Mouse (Mus musculus) heart, adult 9 months (tissue): ENCODE data around the gene Gm960.

Experiments used
- DNase-seq, 2 experiments: peaks; one replicate each; pipeline ENCODE4 v3.0.0; 2022; ENCODE audit warnings: low spot score in 2 of 2

Gene Gm960

GRCm38 (mm10) chr19:4698205-4698677 lies at the start of gene Gm960:
Gene Gm960 (minus strand): TSS chr19:4698668.
- peak; percentile 32 to 42 for DNase-seq

DNA sequence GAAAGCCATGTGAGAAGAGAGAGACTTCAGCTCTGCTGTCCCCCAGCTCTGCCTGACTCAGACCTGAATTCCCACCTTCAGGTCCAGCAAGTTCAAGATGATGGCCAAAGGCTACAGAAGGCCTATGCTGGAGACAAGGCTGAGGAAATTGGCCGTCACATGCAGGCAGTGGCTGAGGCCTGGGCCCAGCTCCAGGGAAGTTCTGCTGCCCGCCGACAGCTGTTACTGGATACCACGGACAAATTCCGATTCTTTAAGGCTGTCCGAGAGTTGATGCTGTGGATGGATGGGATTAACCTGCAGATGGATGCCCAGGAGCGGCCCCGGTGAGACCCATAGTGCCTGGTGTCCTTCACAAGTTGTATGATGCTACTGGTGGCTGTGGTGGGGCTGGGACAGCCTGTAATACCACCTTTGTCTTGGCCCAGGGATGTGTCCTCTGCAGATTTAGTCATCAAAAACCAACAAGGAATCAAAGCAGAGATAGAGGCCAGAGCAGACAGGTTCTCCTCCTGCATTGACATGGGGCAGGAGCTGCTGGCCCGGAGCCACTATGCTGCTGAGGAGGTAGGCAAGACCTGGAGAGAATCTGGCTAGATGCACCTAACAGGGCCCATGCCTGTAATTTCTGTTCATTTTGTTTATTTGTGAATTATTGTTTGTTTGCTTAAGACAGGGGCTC lies 49.3 kb upstream of the Gm960 start:
- no peak for DNase-seq

- DNase-seq = peak; percentile 31 to 34
Measured at GRCm38 (mm10) chr19:4746611-4747010, 48.1 kb upstream of the Gm960 start.

GRCm38 (mm10) chr19:4745681-4746080 lies 47.2 kb upstream of the Gm960 start:
- DNase-seq = no peak

- peak in 1 of 2 experiments; percentile 19 for DNase-seq
Measured at GRCm38 (mm10) chr19:4745057-4745456, 46.6 kb upstream of the Gm960 start.

DNA sequence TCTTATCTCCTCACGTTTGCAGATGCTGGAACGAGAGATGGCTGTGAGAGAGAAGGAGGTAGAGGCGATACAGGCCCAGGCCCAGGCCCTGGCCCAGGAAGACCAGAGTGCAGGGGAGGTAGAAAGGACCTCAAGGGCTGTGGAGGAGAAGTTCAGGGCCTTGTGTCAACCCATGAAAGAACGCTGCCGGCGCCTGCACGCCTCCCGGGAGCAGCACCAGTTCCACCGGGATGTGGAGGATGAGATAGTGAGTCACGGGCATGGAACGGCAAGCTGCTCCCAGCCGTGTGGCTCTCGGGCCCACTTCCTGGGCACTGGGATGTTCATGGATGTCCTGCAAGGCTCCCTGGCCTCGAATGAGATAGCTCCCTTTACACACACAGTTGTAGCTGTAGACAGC lies 45.6 kb upstream of the Gm960 start:
- DNase-seq = no peak

GRCm38 (mm10) chr19:4743524-4743923 lies 45.1 kb upstream of the Gm960 start:
- no peak for DNase-seq

DNA sequence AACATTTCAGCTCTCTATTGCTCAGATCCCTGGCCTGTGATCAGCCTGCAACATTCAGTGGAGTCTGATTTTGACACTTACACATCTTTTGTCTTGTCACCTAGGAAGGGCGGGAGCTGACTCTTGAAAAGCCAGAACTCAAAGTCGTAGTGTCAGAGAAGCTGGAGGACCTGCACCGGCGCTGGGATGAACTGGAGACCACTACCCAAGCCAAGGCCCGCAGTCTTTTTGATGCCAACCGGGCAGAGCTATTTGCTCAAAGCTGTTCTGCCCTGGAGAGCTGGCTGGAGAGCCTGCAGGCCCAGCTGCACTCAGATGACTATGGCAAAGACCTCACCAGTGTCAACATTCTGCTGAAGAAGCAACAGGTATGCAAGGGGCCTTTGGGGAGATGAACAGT lies 43.8 kb upstream of the Gm960 start:
- no peak for DNase-seq

DNA sequence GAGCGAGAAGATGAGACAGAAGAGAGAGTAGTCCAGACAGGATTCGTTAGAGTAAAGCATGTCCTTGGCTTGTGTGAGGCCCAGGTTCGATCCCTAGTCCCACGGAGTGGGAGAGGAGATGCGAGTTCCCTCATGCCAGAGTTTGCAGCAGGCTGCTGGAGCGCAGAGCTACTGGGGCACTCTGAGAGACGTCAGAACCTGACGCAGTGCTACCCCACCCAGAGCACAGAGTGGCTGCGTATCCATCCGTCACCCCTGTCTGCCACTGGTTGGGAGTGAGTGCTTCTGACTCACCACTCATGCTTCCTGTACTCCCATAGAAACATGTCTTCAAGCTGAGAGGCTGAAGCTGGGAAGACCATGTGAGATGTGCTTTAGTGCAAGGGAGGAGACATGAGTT lies 43.0 kb upstream of the Gm960 start:
- no peak for DNase-seq

- DNase-seq = no peak
Measured at GRCm38 (mm10) chr19:4739762-4740161, 41.3 kb upstream of the Gm960 start.

DNA sequence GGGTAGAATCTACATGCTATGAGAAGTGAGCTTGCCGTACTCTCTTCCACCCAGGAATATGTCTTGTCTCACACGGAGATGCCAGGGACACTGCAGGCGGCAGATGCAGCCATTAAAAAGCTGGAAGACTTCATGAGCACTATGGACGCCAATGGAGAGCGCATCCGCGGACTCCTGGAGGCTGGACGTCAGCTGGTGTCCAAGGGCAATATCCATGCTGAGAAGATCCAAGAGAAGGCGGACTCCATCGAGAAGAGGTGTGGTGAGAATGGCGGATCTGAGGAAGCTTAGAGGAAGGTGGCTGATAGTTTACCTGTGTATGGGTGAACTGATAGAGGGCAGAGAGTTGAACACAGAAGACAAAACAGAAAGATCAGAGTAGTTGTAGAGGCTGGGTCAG lies 40.6 kb upstream of the Gm960 start:
- DNase-seq = no peak

DNA sequence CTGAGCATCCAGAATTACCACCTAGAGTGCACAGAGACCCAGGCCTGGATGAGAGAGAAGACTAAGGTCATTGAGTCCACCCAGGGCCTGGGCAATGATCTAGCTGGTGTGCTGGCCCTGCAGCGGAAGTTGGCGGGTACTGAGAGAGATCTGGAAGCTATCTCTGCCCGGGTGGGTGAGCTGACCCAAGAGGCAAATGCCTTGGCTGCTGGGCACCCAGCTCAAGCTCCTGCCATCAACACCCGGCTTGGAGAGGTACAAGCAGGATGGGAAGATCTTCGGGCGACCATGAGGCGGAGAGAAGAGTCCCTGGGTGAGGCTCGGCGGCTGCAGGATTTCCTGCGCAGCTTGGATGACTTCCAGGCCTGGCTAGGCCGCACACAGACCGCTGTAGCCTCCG lies 39.4 kb upstream of the Gm960 start:
- no peak for DNase-seq

DNA sequence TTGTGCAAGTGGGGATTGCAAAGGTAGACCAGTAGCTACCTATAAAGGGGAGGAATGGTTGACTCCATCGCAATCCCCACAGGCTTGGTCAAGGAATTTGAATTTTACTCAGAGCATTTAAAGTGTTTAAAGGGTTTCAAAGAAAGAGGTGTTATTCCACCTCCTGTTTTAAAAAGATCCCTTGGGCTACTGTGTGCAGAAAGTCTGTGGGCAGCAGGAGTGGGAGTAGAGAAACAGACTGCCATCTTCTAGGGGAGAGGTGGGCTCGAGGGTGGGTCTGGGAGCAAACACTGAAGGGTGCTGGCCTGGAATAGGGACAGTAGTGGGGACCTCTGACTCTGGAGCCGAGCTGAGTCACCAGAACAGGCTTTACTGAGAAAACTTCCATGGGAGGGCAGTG lies 34.6 kb upstream of the Gm960 start:
- DNase-seq = no peak

DNA sequence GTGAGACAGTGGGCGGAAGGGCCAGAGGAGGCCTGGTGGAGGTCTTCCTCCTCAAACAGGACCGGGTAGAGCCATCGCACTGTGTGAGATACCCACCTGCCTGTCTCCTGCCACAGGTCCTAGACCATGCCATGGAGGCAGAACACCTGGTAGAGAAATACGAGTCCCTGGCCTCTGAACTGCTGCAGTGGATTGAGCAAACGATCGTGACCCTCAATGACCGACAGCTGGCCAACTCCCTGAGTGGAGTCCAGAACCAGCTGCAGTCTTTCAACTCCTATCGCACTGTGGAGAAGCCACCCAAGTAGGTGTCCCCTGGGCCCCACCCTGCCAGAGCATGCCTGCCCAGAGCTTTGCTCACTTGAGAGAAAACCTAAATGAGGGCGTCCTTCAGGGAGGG lies 30.7 kb upstream of the Gm960 start:
- DNase-seq = no peak

GRCm38 (mm10) chr19:4720671-4721244 lies 22.3 kb upstream of the Gm960 start:
- DNase-seq = no peak

DNA sequence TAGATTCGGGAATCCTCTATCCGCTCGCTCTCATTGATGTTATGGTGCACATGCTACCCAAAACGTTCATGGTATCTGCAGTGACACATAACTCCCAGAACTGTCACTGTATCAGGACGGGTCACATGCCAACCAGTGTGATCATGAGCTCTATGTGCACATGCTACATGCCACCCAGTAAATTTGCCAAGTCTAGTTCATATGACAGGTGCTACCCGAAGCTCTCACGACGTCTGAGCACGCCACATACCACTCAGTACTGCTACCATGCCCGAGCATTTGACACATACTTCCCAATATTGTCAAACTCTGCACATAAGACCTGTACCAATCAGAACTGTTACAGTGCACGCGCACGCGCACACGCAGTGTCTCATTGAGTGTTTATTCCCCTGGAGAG lies 21.6 kb upstream of the Gm960 start:
- no peak for DNase-seq

DNA sequence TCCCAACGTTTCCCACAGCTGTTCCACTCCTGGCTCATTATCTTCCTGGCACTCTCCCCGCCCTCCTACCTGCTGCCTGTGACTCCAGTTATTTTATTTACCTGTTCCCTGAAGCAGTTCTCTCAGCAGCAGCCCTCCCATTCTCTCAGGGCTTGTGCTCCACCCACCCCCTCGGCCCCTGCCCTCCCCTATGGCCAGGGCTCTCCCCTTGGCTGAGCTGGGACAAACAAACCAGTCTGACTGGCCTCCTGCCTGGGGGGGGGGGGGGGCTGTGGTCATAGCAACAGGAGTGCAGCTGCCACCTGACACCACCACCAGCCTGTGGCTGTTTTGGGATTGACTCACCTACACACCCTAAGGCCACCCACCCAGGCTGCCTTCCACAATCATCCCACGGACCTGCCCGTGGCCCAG lies 20.9 kb upstream of the Gm960 start:
- no peak for DNase-seq

DNA sequence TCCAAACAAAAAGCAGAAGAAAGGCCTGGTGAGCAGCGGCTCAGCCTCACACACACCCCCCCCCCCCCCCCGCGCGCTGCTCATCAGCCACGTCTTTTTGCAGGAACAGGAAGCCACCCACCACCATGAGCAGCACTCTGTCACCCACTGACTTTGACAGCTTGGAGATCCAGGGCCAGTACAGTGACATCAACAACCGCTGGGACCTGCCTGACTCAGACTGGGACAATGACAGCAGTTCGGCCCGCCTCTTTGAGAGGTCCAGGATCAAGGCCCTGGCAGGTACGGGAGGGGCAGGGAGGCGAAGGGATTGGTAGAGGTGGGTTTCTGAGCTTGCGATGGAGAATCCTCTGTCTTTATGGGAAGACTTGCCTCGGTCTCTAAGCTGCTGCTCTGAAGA lies 20.2 kb upstream of the Gm960 start:
- DNase-seq = no peak

DNA sequence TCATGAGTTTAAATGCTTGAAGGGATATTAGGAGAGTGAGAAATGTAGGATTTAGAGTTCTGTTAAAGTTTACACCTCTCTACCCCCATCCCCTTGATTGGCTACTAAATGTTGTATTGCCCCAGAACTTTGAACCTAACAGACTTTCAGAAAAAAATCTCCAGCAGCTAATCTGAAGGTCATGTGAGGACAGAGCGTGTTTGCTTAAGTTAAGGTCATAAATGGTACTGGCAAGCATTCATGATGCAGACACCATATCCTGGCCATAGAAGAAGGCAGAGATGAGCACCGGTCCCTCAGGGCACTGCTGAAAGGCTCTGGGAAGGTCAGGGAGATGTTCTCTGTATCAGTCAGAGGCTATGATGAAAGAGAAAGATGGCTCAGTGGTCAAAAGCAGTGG lies 18.8 kb upstream of the Gm960 start:
- DNase-seq = no peak

DNA sequence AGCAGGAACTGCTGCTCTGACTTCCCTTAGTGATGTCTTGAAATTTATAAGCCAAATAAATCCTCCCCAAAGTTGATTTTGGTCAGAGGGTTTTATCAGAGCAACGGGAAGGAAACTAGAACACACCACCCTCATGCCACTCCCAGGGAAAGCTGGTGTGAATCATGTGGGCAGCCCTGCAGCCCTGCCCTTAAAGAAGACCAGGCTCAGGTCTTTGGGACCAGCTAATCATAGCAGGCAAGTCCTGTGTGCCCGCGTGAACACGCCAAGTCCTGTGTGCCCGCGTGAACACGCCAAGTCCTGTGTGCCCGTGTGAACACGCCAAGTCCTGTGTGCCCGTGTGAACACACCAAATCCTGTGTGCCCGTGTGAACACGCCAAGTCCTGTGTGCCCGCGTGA lies 18.3 kb upstream of the Gm960 start:
- DNase-seq = no peak

DNA sequence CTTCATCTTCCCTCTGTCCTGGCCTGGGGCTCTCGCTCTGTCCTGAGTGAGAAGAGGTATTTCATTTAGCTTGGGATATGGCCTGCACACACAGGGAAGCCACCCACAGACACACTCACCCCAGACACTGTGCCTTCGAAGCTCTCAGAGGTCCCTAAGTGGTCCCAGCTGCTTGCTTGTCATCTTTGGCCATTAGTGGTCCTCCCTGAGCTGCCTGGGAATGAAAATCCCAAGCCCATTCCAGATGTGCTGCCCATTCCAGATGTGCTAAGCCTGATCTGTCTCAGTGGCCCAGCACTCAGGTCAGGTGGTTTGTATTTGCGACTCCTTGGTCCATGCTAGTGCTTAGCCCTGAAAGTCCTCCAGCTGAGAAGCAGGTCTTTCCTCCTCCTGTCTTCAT lies 15.4 kb upstream of the Gm960 start:
- DNase-seq = no peak

GRCm38 (mm10) chr19:4712781-4713526 lies 14.5 kb upstream of the Gm960 start:
- no peak for DNase-seq

DNA sequence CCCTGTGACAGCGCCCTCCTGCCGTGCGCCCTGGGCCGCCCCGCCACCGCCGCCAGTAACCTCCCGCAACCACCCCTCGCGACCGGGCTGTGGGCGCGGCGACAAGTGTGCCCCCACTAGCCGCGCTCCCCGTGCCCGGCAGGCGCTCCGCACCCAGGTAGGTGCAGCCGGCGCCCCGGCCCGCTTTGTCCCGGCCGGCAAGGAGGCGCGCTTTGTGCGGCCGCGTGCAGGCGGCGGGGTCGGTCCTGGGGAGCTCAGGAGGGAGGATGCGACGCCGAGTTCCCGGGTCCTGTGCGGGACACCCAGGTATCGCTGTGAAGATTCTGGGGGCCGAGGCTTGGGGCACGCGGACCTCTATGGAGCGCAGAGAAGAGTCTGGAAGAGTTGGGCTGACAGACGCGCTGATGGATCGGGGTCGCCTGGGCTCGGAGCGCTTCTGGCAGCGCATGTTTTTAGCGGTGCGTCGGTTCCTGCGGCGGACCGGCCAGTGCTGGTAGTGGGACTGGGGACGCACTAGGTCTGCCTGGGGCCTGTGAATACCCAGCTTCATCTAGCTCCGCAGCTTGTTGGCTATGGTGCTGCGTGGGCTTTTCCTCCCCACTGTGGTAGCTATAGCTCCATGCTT lies 13.8 kb upstream of the Gm960 start:
- no peak for DNase-seq
